8 mouse cellular contexts compared by ENCODE assay signal in genomic region chr17:32787436-32788093, GRCm38 (mm10). TPM values are rescaled to one million over a fixed set of nuclear protein-coding genes. Genes with fewer than 3 reads are reported as not detected.
DNase-seq lines count a peak whose midpoint lies in the region; ATAC-seq and TF ChIP-seq lines count a peak whose summit lies in the region.

No protein-coding gene starts in this region.

- WGBS in heart, embryonic 13.5 days: under 1% methylated on average over 31 of the region's 31 CpGs
- under 1% methylated on average over 31 of the region's 31 CpGs for WGBS in hindbrain, embryonic 15.5 days
- WGBS in liver, adult 2 months: 0% methylated on average over 31 of the region's 31 CpGs

- H3K27me3 ChIP-seq in heart, embryonic 13.5 days (replicated peaks): no peaks in the 10 kb centered on the region
- H3K27me3 ChIP-seq in ES-Bruce4 (ENCODE audit: control insufficient read depth, insufficient read depth, low read length, poor library complexity, severe bottlenecking): no peaks in the 10 kb centered on the region
- no peaks in the 10 kb centered on the region for H3K27me3 ChIP-seq in hindbrain, embryonic 15.5 days
- H3K27me3 ChIP-seq in liver, adult 2 months (ENCODE audit: control insufficient read depth, insufficient read depth, low read length): no peaks in the 10 kb centered on the region

- no peak for TF ChIP-seq POLR2A in ES-Bruce4 (IDR thresholded peaks at IDR 0.05; ENCODE audit: insufficient read depth, low read length)
- TF ChIP-seq POLR2A in liver, adult 2 months (IDR thresholded peaks at IDR 0.05; ENCODE audit: extremely low read depth, insufficient read depth, low read length): no peak

- H3K4me1 ChIP-seq in heart, embryonic 13.5 days: peaks cover 24% of the 10 kb centered on the region
- no peaks in the 10 kb centered on the region for H3K4me1 ChIP-seq in ES-Bruce4 (ENCODE audit: control insufficient read depth, insufficient read depth, low read length)
- peaks cover 28% of the 10 kb centered on the region for H3K4me1 ChIP-seq in hindbrain, embryonic 15.5 days (replicated peaks)
- H3K4me1 ChIP-seq in liver, adult 2 months (ENCODE audit: control insufficient read depth, insufficient read depth, low read length): peaks cover 15% of the 10 kb centered on the region

- H3K4me2 ChIP-seq in heart, embryonic 13.5 days: peak overlapping the region; percentile 79
- peak overlapping the region; percentile 72 for H3K4me2 ChIP-seq in hindbrain, embryonic 15.5 days

- H3K27ac ChIP-seq in heart, embryonic 13.5 days (replicated peaks): peak overlapping the region; percentile 97
- no peak overlapping the region; the same call in 1 of the 2 replicates for H3K27ac ChIP-seq in ES-Bruce4 (ENCODE audit: insufficient read depth, low read length)
- peak overlapping the region; percentile 95 for H3K27ac ChIP-seq in hindbrain, embryonic 15.5 days (replicated peaks)
- peak overlapping the region; percentile 98 for H3K27ac ChIP-seq in liver, adult 2 months (replicated peaks; ENCODE audit: insufficient read depth, low read depth, low read length)

- no peaks in the 10 kb centered on the region for H3K9me3 ChIP-seq in heart, embryonic 13.5 days
- H3K9me3 ChIP-seq in ES-Bruce4 (replicated peaks; ENCODE audit: control insufficient read depth, insufficient read depth, low read length, poor library complexity, severe bottlenecking): no peaks in the 10 kb centered on the region
- no peaks in the 10 kb centered on the region for H3K9me3 ChIP-seq in hindbrain, embryonic 15.5 days

- peaks cover 42% of the 10 kb centered on the region for H3K36me3 ChIP-seq in heart, embryonic 13.5 days
- peaks cover 26% of the 10 kb centered on the region for H3K36me3 ChIP-seq in ES-Bruce4 (ENCODE audit: control insufficient read depth, insufficient read depth, low read length, poor library complexity, severe bottlenecking)
- peaks cover 16% of the 10 kb centered on the region for H3K36me3 ChIP-seq in hindbrain, embryonic 15.5 days
- peaks cover 26% of the 10 kb centered on the region for H3K36me3 ChIP-seq in liver, adult 2 months (ENCODE audit: control insufficient read depth, insufficient read depth, low read length)

- peak; percentile 79 for ATAC-seq in heart, embryonic 13.5 days (ENCODE audit: extremely low read depth, insufficient number of reproducible peaks, low FRiP score, low TSS enrichment)
- peak; percentile 91 for ATAC-seq in hindbrain, embryonic 15.5 days (ENCODE audit: low FRiP score, low read depth)
- peak; percentile 34 for ATAC-seq in neutrophil, adult 5-6 weeks (ENCODE audit: extremely low read depth, insufficient number of reproducible peaks, low FRiP score, poor library complexity, severe bottlenecking)

- H3K79me2 ChIP-seq in liver, adult 2 months (ENCODE audit: control insufficient read depth, insufficient read depth, low read length): peaks cover 28% of the 10 kb centered on the region; the same call in 1 of the 2 replicates

- peak overlapping the region; percentile 98 for H3K9ac ChIP-seq in heart, embryonic 13.5 days
- peak overlapping the region; percentile 86 for H3K9ac ChIP-seq in ES-Bruce4 (ENCODE audit: low read depth, poor library complexity, severe bottlenecking)
- peak overlapping the region; percentile 97 for H3K9ac ChIP-seq in hindbrain, embryonic 15.5 days
- peak overlapping the region; percentile 97 for H3K9ac ChIP-seq in liver, adult 2 months (ENCODE audit: low read depth, low read length)

- no peak for TF ChIP-seq EP300 in ES-Bruce4 (IDR thresholded peaks at IDR 0.05; ENCODE audit: insufficient read depth, low read depth, low read length)

- no peak for DNase-seq in heart, adult 8-10 months (ENCODE audit: low spot score)
- DNase-seq in embryo, embryonic 11 days: peak; percentile 58
- DNase-seq in liver, adult 2 months (ENCODE audit: extremely low read depth, low read depth, low spot score): peak; percentile 90
- no peak for DNase-seq in cerebellum, postnatal 10 days

- TF ChIP-seq CTCF in ES-Bruce4 (IDR thresholded peaks at IDR 0.05; ENCODE audit: low read depth, low read length): no peak
- TF ChIP-seq CTCF in liver, adult 2 months (IDR thresholded peaks at IDR 0.05; ENCODE audit: low read depth, low read length): no peak

- peak overlapping the region; percentile 89 for H3K4me3 ChIP-seq in heart, embryonic 13.5 days
- H3K4me3 ChIP-seq in ES-Bruce4 (ENCODE audit: low read depth, low read length): peak overlapping the region; percentile 95
- H3K4me3 ChIP-seq in hindbrain, embryonic 15.5 days: peak overlapping the region; percentile 97
- peak overlapping the region; percentile 93 for H3K4me3 ChIP-seq in liver, adult 2 months (ENCODE audit: insufficient read depth, low read depth, low read length)

RNA-seq across cellular contexts. Expression of gene Zfp871, which starts 0.5 kb away (rescaled TPM):
- 12.1 and 17.3 TPM in 2 replicates for polyA plus RNA-seq in heart, embryonic 13.5 days (2015; fragmentation: Nextera tagmentation; extraction: Ambion mirVana)
- 10 to 100 TPM; 28.7 to 30.8 (median 29.3) TPM for total RNA-seq in heart, adult 8-10 months (2022)
- 43.8 and 54.5 TPM in 2 replicates for polyA plus RNA-seq in ES-Bruce4 (2011; ENCODE audit: insufficient read depth, insufficient read length, low read depth, missing spikeins)
- 35.7 and 36.2 TPM in 2 replicates for polyA plus RNA-seq in hindbrain, embryonic 15.5 days (2015; fragmentation: Nextera tagmentation; extraction: Ambion mirVana)
- 33.0 and 40.9 TPM in 2 replicates for total RNA-seq in liver, adult 2 months (2014; rRNA removed)
- polyA plus RNA-seq in liver, adult 2 months (2012; rRNA removed): 6.7 and 8.1 TPM in 2 replicates
- total RNA-seq in neutrophil, adult 5-6 weeks (2017): 54.6 and 57.0 TPM in 2 replicates

RNA-seq across cellular contexts. Expression of gene Zfp811, which starts 22.2 kb away (rescaled TPM):
- 1.2 and 1.3 TPM in 2 replicates for polyA plus RNA-seq in heart, embryonic 13.5 days (2015; fragmentation: Nextera tagmentation; extraction: Ambion mirVana)
- total RNA-seq in heart, adult 8-10 months (2022): under 1 TPM; 0.16 to 0.38 (median 0.25) TPM
- polyA plus RNA-seq in ES-Bruce4 (2011; ENCODE audit: insufficient read depth, insufficient read length, low read depth, missing spikeins): 8.0 and 8.4 TPM in 2 replicates
- polyA plus RNA-seq in hindbrain, embryonic 15.5 days (2015; fragmentation: Nextera tagmentation; extraction: Ambion mirVana): 47.0 and 50.7 TPM in 2 replicates
- total RNA-seq in liver, adult 2 months (2014; rRNA removed): 0.07 and 0.09 TPM in 2 replicates
- not detected in 2 replicates for polyA plus RNA-seq in liver, adult 2 months (2012; rRNA removed)
- not detected in 2 replicates for total RNA-seq in neutrophil, adult 5-6 weeks (2017)

RNA-seq across cellular contexts. Expression of gene Zfp799, which starts 42.5 kb away (rescaled TPM):
- polyA plus RNA-seq in heart, embryonic 13.5 days (2015; fragmentation: Nextera tagmentation; extraction: Ambion mirVana): 7.8 and 8.1 TPM in 2 replicates
- total RNA-seq in heart, adult 8-10 months (2022): 10 to 100 TPM in 2 of 4 experiments, 1 to 10 TPM in 2; 5.9 to 12.0 (median 9.9) TPM
- 25.5 and 27.1 TPM in 2 replicates for polyA plus RNA-seq in ES-Bruce4 (2011; ENCODE audit: insufficient read depth, insufficient read length, low read depth, missing spikeins)
- polyA plus RNA-seq in hindbrain, embryonic 15.5 days (2015; fragmentation: Nextera tagmentation; extraction: Ambion mirVana): 17.9 and 18.4 TPM in 2 replicates
- 3.8 TPM in 2 replicates for total RNA-seq in liver, adult 2 months (2014; rRNA removed)
- polyA plus RNA-seq in liver, adult 2 months (2012; rRNA removed): 1.2 and 3.2 TPM in 2 replicates
- 4.9 and 12.2 TPM in 2 replicates for total RNA-seq in neutrophil, adult 5-6 weeks (2017)

Comparison
In these comparisons a context has a peak if more than half of its experiments do, and no peak if none do; other contexts are left out.
1. ATAC-seq: peak in every context shown above with its lines; median percentile 91 in hindbrain, embryonic 15.5 days; 79 in heart, embryonic 13.5 days; 34 in neutrophil, adult 5-6 weeks.
2. DNase-seq: peak in embryo, embryonic 11 days (single experiment) and liver, adult 2 months (single experiment); none in heart, adult 8-10 months (single experiment) and cerebellum, postnatal 10 days (0 of 2).
3. Peak in every context shown above with its lines, with median percentiles within 50 percentile points of each other: H3K4me3 ChIP-seq and H3K9ac ChIP-seq.